Mouse (Mus musculus): ENCODE measurements around the gene Mdm2. TPM values are rescaled to one million over a fixed set of nuclear protein-coding genes. Genes with fewer than 3 reads are reported as not detected.

The Mdm2 gene
- polyA plus RNA-seq, 1 experiment: not detected

DNA sequence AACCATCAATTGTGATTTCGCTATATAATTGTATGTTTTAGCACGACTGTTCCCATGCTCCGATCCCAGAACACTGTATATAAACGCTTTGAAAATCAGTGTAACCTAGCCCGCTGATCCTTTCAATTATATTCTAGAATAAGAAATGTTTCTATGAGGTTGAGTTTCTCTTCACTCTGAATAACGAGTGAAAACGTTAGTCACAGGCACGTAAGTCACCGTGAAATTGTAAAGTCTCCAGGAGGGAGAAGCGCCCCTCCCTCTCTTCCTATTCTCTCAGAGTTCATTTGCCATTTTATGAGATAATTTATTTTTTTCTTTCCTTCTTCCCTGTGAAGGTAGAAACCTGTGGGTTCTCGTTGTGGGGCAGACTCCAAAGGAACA, 51.1 kb downstream of the Mdm2 start:
- no peak for TF ChIP-seq CTCF (IDR thresholded peaks at IDR 0.05; ENCODE audit: insufficient read depth, low read depth, low read length)
- TF ChIP-seq POLR2A (IDR thresholded peaks at IDR 0.05; ENCODE audit: insufficient read depth, low read depth, low read length): no peak
- no peak overlapping the region for H3K4me3 ChIP-seq (ENCODE audit: insufficient read depth, low read depth, low read length)
- no peaks in the 10 kb centered on the region for H3K4me1 ChIP-seq (ENCODE audit: control insufficient read depth, insufficient read depth, low read length)
- no peak overlapping the region for H3K27ac ChIP-seq (ENCODE audit: insufficient read depth, low read depth, low read length)
- WGBS: 69% methylated on average over 11 of the region's 11 CpGs

DNA sequence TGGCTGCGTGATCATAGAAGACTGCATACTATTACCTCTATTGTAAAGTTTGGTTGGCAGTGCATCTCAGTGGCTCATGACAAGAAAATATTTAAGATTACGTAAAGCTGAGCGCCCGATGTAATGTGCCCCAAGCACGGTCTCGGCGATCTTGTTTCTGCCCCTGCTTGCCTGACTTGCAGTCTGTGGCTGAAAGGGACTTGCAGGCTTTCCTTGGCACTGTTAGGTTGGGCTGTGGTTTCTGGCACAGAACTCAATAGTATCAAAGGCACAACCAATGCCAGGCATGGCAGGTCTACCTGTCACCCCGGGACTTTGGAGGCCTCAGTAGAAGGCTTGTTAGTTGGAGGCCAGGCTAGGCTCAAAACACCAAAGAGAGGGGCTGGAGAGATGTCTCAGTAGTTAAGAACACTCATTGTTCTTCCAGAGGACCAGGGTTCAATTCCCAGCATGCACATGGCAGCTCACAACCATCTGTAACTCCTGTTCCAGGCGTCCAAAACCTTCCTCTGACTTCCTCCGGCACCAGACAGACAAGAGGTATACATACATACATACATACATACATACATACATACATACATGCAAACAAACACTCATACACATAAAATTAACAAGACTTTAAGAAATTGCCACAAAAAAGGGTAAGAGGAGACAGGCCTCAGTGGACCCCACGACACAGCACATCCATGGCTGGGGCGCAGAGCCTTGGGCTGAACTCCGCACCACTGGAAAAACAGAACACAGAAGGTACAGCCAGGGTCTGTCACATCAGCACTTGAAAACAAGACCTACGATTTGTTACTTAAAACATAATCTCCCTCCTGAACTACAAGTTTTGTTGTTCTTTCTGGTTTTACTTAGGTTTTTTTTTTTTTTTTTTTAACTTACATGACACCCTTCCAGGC, 51.8 kb downstream of the Mdm2 start:
- 91% methylated on average over 14 of the region's 14 CpGs for WGBS
- Histone ChIP-seq H3K4me3 (ENCODE audit: insufficient read depth, low read depth, low read length) (no peak overlapping the region), H3K4me1 (ENCODE audit: control insufficient read depth, insufficient read depth, low read length) (no peaks in the 10 kb centered on the region), H3K27ac (ENCODE audit: insufficient read depth, low read depth, low read length) (no peak overlapping the region)
- TF ChIP-seq CTCF (IDR thresholded peaks at IDR 0.05; ENCODE audit: insufficient read depth, low read depth, low read length) (no peak), POLR2A (IDR thresholded peaks at IDR 0.05; ENCODE audit: insufficient read depth, low read depth, low read length) (no peak)

DNA sequence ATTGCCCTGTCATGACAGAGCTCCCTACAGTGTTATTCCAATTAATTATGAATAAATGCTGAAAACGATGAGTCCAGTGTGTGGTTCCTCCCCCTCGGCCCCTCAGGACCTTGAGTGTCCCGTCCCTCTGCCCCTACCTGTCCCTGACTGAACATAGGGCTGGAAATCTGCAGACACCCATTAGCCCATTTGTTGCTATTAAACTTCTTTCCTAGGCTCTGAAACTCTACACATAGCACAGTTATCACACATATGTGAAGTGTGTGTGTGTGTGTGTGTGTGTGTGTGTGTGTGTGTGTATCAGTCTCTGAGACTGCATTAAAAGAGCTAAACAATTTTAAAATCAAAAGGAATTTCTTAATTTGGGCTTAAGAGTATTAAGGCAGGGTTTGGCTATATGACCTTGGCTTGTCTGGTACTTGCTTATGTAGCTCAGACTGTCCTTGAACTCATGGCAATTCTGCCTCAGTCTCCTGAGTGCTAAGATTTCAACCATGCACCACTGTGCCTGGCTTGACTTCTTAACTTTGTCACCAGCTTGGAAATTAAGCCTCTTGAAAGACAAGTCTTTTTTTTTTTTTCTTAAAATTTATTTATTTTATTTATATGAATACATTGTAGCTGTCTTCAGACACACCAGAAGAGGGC, 52.8 kb downstream of the Mdm2 start:
- WGBS: 78% methylated on average over 3 of the region's 3 CpGs
- Histone ChIP-seq H3K27ac (ENCODE audit: insufficient read depth, low read depth, low read length) (no peak overlapping the region), H3K4me1 (ENCODE audit: control insufficient read depth, insufficient read depth, low read length) (no peaks in the 10 kb centered on the region), H3K4me3 (ENCODE audit: insufficient read depth, low read depth, low read length) (no peak overlapping the region)
- no peak for TF ChIP-seq POLR2A (IDR thresholded peaks at IDR 0.05; ENCODE audit: insufficient read depth, low read depth, low read length)
- TF ChIP-seq CTCF (IDR thresholded peaks at IDR 0.05; ENCODE audit: insufficient read depth, low read depth, low read length): no peak

DNA sequence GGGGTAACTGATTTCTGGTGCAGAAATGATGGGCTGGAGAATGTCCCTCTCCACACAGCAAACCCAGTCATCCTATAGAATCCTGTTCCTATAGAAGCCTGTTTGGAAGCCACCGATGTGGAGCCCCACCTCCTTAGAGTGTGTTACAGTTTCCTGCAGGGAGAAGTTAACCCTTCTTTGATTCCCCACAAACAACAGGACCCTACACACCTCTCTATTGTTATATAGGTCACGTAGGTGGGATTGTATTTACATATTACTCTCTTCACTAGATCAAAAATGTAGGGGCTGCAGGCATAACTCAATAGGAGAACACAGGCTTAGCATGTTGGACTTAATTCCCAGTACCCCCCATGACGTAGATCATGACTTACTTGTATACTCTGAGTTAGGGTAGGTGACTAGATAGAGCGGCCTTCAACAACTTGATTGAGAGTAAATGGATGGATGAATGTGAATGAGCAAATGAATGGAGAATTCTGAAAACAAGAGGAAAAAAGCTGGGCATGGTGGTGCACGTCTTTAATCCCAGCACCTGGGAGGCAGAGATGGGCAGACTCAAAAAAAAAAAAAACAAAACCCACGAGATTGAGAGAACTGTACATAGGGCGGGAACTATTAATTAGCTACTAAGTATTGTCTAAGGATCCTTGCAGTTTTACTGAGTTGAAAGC, 53.4 kb downstream of the Mdm2 start:
- 77% methylated on average over 7 of the region's 7 CpGs for WGBS
- TF ChIP-seq CTCF (IDR thresholded peaks at IDR 0.05; ENCODE audit: insufficient read depth, low read depth, low read length): no peak
- TF ChIP-seq POLR2A (IDR thresholded peaks at IDR 0.05; ENCODE audit: insufficient read depth, low read depth, low read length): no peak
- H3K27ac ChIP-seq (ENCODE audit: insufficient read depth, low read depth, low read length): no peak overlapping the region
- no peak overlapping the region for H3K4me3 ChIP-seq (ENCODE audit: insufficient read depth, low read depth, low read length)
- H3K4me1 ChIP-seq (ENCODE audit: control insufficient read depth, insufficient read depth, low read length): no peaks in the 10 kb centered on the region

DNA sequence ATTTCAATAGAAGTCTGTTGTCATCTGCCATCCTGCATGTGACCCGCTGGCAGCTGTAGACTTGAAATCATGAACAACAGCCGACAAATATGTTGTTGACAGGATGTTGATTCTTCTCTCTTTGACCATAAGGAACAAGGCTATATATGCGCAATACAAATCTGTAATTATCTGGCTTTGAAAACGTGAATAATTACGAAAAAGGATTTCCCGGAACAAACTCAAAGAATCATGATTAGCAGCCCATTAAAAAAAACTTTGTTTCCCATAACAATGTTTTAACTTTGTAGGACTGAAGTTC, 53.9 kb downstream of the Mdm2 start:
- Histone ChIP-seq H3K4me1 (ENCODE audit: control insufficient read depth, insufficient read depth, low read length) (no peaks in the 10 kb centered on the region), H3K27ac (ENCODE audit: insufficient read depth, low read depth, low read length) (no peak overlapping the region), H3K4me3 (ENCODE audit: insufficient read depth, low read depth, low read length) (no peak overlapping the region)
- TF ChIP-seq POLR2A (IDR thresholded peaks at IDR 0.05; ENCODE audit: insufficient read depth, low read depth, low read length) (no peak), CTCF (IDR thresholded peaks at IDR 0.05; ENCODE audit: insufficient read depth, low read depth, low read length) (no peak)
- 81% methylated on average over 6 of the region's 6 CpGs for WGBS

DNA sequence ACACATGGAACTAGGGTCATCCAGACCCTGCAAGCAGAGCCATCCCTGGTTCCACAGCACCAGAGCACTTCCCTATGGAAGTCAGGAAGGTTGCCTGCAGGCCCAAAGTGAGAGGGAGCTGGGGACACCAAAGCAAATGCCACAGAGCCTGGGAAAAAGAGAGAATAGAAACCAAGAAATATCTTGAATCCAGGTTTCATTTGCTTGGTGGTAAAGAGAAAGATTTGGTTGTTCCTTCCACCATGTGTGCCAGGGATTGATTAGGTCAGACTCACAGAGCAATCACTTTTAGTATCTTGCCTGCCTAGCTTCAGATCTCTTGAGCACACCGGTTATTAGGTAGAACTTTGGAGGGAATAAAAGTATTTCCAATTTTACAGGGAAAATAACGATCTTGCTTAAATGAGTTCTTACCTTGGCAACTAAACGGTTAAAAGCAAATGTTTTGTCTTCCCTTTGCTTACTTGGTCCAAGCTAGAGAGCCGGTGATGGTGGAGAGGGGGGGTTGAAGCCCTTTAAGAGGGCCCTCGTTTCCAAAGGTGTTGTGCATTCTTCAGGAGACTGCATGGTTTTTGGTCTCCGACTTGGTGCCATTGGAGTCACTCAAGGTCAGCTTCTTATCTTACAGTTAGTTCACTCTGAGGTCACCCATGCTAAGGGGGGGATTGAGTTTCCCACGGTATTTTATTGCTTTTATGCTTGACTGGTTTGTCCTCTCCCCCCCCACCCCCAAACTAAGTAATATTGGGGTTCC, 54.5 kb downstream of the Mdm2 start:
- TF ChIP-seq CTCF (IDR thresholded peaks at IDR 0.05; ENCODE audit: insufficient read depth, low read depth, low read length) (no peak), POLR2A (IDR thresholded peaks at IDR 0.05; ENCODE audit: insufficient read depth, low read depth, low read length) (no peak)
- no peaks in the 10 kb centered on the region for H3K4me1 ChIP-seq (ENCODE audit: control insufficient read depth, insufficient read depth, low read length)
- WGBS: 68% methylated on average over 7 of the region's 7 CpGs
- no peak overlapping the region for H3K27ac ChIP-seq (ENCODE audit: insufficient read depth, low read depth, low read length)
- no peak overlapping the region for H3K4me3 ChIP-seq (ENCODE audit: insufficient read depth, low read depth, low read length)

DNA sequence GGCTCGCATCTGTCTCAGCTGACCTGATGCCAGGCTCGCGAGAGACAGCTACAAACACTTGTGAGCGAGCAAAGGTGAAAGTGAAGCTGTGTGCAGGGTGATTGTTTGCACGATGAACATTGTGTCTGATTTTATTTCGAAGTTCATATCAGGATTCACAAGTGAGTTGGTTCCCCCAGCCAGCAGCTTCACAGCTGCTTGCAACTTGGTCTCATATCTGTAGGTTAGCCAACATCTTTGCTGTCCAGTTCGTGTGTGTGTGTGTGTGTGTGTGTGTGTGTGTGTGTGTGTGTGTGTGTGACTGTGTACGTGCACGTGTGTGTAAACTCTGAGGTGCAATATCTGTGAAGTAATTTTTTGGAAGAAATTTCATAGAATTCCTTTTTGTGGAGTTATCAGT, 55.1 kb downstream of the Mdm2 start:
- Histone ChIP-seq H3K27ac (ENCODE audit: insufficient read depth, low read depth, low read length) (no peak overlapping the region), H3K4me1 (ENCODE audit: control insufficient read depth, insufficient read depth, low read length) (no peaks in the 10 kb centered on the region), H3K4me3 (ENCODE audit: insufficient read depth, low read depth, low read length) (no peak overlapping the region)
- TF ChIP-seq CTCF (IDR thresholded peaks at IDR 0.05; ENCODE audit: insufficient read depth, low read depth, low read length) (no peak), POLR2A (IDR thresholded peaks at IDR 0.05; ENCODE audit: insufficient read depth, low read depth, low read length) (no peak)
- WGBS: 89% methylated on average over 9 of the region's 9 CpGs

DNA sequence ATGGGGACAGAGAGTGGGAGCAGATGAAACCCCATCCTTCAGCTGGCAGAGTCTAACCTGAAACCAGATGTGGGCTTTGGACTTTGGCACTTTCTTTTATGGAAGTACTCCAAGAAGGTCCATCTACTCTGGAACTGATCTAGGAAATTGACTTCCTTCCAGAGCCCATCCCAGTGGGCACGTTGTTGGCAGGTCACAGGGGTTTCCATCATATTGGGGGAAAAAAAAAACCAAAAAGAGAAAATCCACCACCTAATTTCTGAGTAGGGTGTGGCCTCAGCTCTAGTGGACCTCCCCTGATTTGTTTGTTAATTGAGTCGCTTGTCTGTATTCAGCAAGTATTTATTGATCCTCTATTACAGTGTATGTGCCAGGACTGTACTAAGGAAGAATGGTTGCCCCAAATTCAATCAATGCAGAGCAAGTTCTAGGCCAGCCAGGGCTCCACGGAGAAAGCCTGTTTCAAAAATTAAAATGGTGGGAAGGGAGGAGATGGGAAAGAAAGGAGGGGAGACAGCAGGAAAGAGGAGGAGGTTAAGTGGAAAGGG, 55.9 kb downstream of the Mdm2 start:
- 82% methylated on average over 3 of the region's 3 CpGs for WGBS
- Histone ChIP-seq H3K4me3 (ENCODE audit: insufficient read depth, low read depth, low read length) (no peak overlapping the region), H3K4me1 (ENCODE audit: control insufficient read depth, insufficient read depth, low read length) (no peaks in the 10 kb centered on the region), H3K27ac (ENCODE audit: insufficient read depth, low read depth, low read length) (no peak overlapping the region)
- no peak for TF ChIP-seq CTCF (IDR thresholded peaks at IDR 0.05; ENCODE audit: insufficient read depth, low read depth, low read length)

Measured in olfactory bulb, adult 2 months (tissue).